Mouse (Mus musculus) small intestine, adult 2 months (tissue): ENCODE measurements around the gene Lmcd1.

Experiments
- CTCF ChIP-seq: fragments of 200-500 bp; IDR thresholded peaks from 2 replicates; pipeline ENCODE4 v1.5.1; 2012; ENCODE audit warnings: low read depth, mild to moderate bottlenecking, control low read depth, inconsistent platforms, low read length, moderate library complexity, mixed read lengths; ENCODE audit not compliant: insufficient replicate concordance, insufficient read length; ENCODE audit errors: extremely low read depth
- POLR2A ChIP-seq: fragments of 200-500 bp; IDR thresholded peaks from 2 replicates; pipeline ENCODE4 v1.6.1; 2012; ENCODE audit warnings: low read depth, mild to moderate bottlenecking, control low read depth, inconsistent platforms, low read length, moderate library complexity

DNA sequence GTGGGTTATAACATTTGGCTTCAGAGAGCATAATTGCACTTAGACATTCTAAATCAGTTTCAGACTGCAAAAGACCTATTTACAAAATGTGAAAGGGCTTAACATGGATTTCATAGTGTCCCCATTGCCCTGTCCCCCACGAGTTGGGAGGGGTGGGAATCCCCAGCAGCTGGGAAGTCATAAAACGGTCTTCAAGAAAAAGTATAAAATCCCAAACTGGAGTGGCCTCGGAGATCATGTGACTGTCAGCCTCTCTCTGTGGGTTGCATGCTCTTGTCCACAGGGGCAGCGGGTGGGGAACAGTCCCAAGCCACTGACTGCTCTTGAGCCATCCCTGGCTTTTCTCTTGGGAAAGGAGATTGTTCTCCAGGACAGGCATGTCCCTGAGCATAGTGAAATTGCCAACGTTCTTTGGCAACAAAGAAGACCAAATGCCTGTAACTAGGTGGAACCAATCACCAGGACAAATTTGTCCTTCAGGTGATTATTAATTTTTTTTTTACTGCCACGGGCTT lies 2.2 kb downstream of the Lmcd1 start:
- TF ChIP-seq POLR2A = no peak
- TF ChIP-seq CTCF = no peak
